Mouse (Mus musculus) urinary bladder, adult 18-20 months (tissue): ENCODE measurements at regions not wholly inside any gene's neighbourhood (a gene's known extent, or its start where the extent isn't known, plus 50 kb on each side); places are given as distances from the start of the nearest gene placed in this dataset.
"Not testable (repeated sequence)": the region's sequence is repeated elsewhere in the genome, so short reads cannot be mapped to it uniquely, and the experiment has no call there.

Source experiments
- DNase-seq, 2 experiments: peaks; one replicate each; pipeline ENCODE4 v3.0.0; 2022; ENCODE audit warnings: low spot score in 2 of 2, mixed read lengths in 2 of 2

GRCm38 (mm10) chr12:117379103-117379850 lies 137.0 kb upstream of the Rapgef5 start:
- no peak for DNase-seq

- no peak for DNase-seq
These were observed 135.4 kb upstream of the Rapgef5 start for GRCm38 (mm10) chr12:117380836-117381235.

- not testable (repeated sequence) for DNase-seq
These were observed 133.6 kb upstream of the Rapgef5 start for GRCm38 (mm10) chr12:117382727-117383126.

- DNase-seq: peak; percentile 52 to 55
These were observed 131.1 kb upstream of the Rapgef5 start for GRCm38 (mm10) chr12:117385072-117385666.

- no peak for DNase-seq
These were observed 130.6 kb upstream of the Rapgef5 start for GRCm38 (mm10) chr12:117385697-117386096.

- DNase-seq: no peak
These were observed 129.3 kb upstream of the Rapgef5 start for GRCm38 (mm10) chr12:117386957-117387356.

GRCm38 (mm10) chr12:117389516-117390347 lies 126.5 kb upstream of the Rapgef5 start:
- peak; percentile 34 to 42 for DNase-seq

- no peak for DNase-seq
These were observed 118.8 kb upstream of the Rapgef5 start for GRCm38 (mm10) chr12:117397512-117397911.

GRCm38 (mm10) chr12:117403513-117404156 lies 112.6 kb upstream of the Rapgef5 start:
- DNase-seq: peak; percentile 31

GRCm38 (mm10) chr12:117404157-117404752 lies 112.0 kb upstream of the Rapgef5 start:
- DNase-seq: no peak

GRCm38 (mm10) chr12:117406832-117407231 lies 109.4 kb upstream of the Rapgef5 start:
- no peak for DNase-seq

- no peak for DNase-seq
These were observed 105.7 kb upstream of the Rapgef5 start for GRCm38 (mm10) chr12:117410604-117411003.

- no peak for DNase-seq
These were observed 104.0 kb upstream of the Rapgef5 start for GRCm38 (mm10) chr12:117412257-117412656.

- DNase-seq: no peak
These were observed 103.3 kb upstream of the Rapgef5 start for GRCm38 (mm10) chr12:117412779-117413505.

- no peak for DNase-seq
These were observed 102.3 kb upstream of the Rapgef5 start for GRCm38 (mm10) chr12:117414020-117414419.

GRCm38 (mm10) chr12:117415146-117415545 lies 101.1 kb upstream of the Rapgef5 start:
- DNase-seq: no peak

GRCm38 (mm10) chr12:117417991-117418390 lies 98.3 kb upstream of the Rapgef5 start:
- no peak for DNase-seq

- no peak for DNase-seq
These were observed 93.8 kb upstream of the Rapgef5 start for GRCm38 (mm10) chr12:117422315-117422978.

- no peak for DNase-seq
These were observed 90.8 kb upstream of the Rapgef5 start for GRCm38 (mm10) chr12:117425363-117426031.

- DNase-seq: peak in 1 of 2 experiments; percentile 23
These were observed 88.8 kb upstream of the Rapgef5 start for GRCm38 (mm10) chr12:117427431-117427830.
